Mouse (Mus musculus) heart, postnatal 0 days (tissue): Measurements from ENCODE around the gene Ppm1m. TPM values are rescaled to one million over a fixed set of nuclear protein-coding genes. Genes with fewer than 3 reads are reported as not detected.

Experiments used
- ATAC-seq: fragments of 200-750 bp; cut with Nextera tagmentation; 2 replicates; pipeline ENCODE4 v1.8.0; 2017; ENCODE audit warnings: low read depth, moderate number of reproducible peaks, moderate library complexity; ENCODE audit not compliant: insufficient read depth
- DNase-seq: peaks from one replicate; pipeline ENCODE4 v3.0.0-alpha.2; 2016; ENCODE audit warnings: low spot score
- H3K27ac ChIP-seq: fragments of 300-500 bp; sonication (generic); 2 replicates; pipeline ENCODE4 v1.5.1; 2014; ENCODE audit warnings: low read depth, mild to moderate bottlenecking
- H3K27me3 ChIP-seq: fragments of 300-500 bp; sonication (generic); 2 replicates; pipeline ENCODE4 v1.6.1; 2014; ENCODE audit warnings: low read length, mixed read lengths; ENCODE audit not compliant: control insufficient read depth, insufficient read depth
- H3K36me3 ChIP-seq: fragments of 300-500 bp; sonication (generic); replicated peaks from 2 replicates; pipeline ENCODE4 v1.6.1; 2014; ENCODE audit warnings: low read length, mixed read lengths; ENCODE audit not compliant: control insufficient read depth, insufficient read depth
- H3K4me1 ChIP-seq: fragments of 300-500 bp; sonication (generic); 2 replicates; pipeline ENCODE4 v1.6.1; 2014; ENCODE audit warnings: antibody characterized with exemption; ENCODE audit not compliant: control insufficient read depth, insufficient read depth
- H3K4me2 ChIP-seq: fragments of 300-500 bp; sonication (generic); 2 replicates; pipeline ENCODE4 v1.6.1; 2014; ENCODE audit warnings: low read depth, mild to moderate bottlenecking, low read length, moderate library complexity
- H3K4me3 ChIP-seq: fragments of 300-500 bp; sonication (generic); 2 replicates; pipeline ENCODE4 v1.5.1; 2014; ENCODE audit warnings: low read depth, low read length
- H3K9ac ChIP-seq: fragments of 300-500 bp; sonication (generic); replicated peaks from 2 replicates; pipeline ENCODE4 v1.6.1; 2014; ENCODE audit warnings: low read depth, low read length, mixed read lengths
- H3K9me3 ChIP-seq: fragments of 300-500 bp; sonication (generic); replicated peaks from 2 replicates; pipeline ENCODE4 v1.6.1; 2016; ENCODE audit warnings: low read length; ENCODE audit not compliant: control insufficient read depth
- CTCF ChIP-seq: IDR thresholded peaks from 2 replicates; pipeline ENCODE4 v1.5.1; 2016; ENCODE audit warnings: antibody characterized with exemption, control low read depth, low read depth
- EP300 ChIP-seq: IDR thresholded peaks from 2 replicates; pipeline ENCODE4 v1.6.1; 2016; ENCODE audit warnings: antibody characterized with exemption, low read depth
- WGBS: fragments of 180-500 bp; shearing (Covaris S2); extraction: QIAGEN DNeasy Blood & Tissue Kit; methylation state at CpG from one replicate; pipeline ENCODE4 v1.1.7; 2014; 5-methylcytosine and 5-hydroxymethylcytosine counted together
- polyA plus RNA-seq: library from polyadenylated mRNA; unstranded; fragments of >200 nt; fragmentation: Nextera tagmentation; extraction: Ambion mirVana; gene quantifications from 2 replicates; pipeline ENCODE4 v1.2.1, GENCODE M21; 2015
- total RNA-seq: library from RNA; depleted of rRNA; stranded (reverse); fragments of >200 nt; gene quantifications from 2 replicates; pipeline ENCODE4 v1.2.3, GENCODE M21; 2014; ENCODE audit warnings: low replicate concordance

Ppm1m gene
- total and polyA plus RNA-seq, 2 experiments from 2014 or later = 13.1 to 22.8 TPM

DNA sequence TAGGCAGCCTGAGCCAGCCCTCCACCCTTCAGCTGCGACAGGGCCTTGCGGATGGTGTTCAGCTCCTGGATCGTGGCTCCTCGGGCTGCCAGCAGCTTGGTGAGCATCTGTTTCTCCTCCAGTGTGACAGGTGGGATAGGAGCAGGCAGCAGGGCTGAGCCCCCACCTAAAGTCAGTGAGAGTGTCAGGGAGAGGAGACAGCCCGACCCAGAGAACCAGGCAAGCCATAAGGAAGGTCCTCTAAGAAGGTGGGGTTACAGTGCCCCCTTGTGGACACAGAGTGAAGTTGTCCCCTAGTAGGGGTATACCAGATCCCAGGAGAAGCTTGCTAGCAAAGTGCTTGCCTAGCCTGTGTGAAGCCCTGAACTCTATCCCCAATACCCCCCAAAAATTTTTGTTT, 43.1 kb downstream of the Ppm1m start:
- ATAC-seq = no peak

DNA sequence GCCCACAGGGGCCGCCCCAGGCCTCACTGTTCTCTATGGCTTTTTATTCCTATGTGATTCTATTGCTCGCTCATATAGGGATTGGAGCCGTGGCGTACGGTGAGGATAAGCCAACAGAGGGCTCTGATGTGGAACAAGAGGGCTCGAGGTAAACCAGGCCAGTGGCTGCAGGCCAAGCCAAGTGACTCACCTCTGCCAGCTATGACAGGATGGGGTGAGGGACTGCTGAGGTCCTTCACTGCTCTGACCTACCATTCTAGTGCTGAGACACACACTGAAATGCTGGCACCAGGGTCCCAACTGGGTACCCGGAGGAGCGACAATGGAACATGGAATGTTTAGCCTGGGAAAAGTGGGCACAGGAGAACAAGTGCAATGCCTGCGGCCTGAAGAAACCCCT, 45.4 kb downstream of the Ppm1m start:
- Histone ChIP-seq H3K36me3 (no peaks in the 10 kb centered on the region), H3K27me3 (peaks cover 24% of the 10 kb centered on the region), H3K9me3 (no peaks in the 10 kb centered on the region), H3K4me3 (no peak overlapping the region), H3K9ac (no peak overlapping the region), H3K4me1 (no peaks in the 10 kb centered on the region), H3K27ac (no peak overlapping the region), H3K4me2 (no peak overlapping the region)
- 65% methylated on average over 9 of the region's 9 CpGs for WGBS
- TF ChIP-seq EP300 = no peak
- no peak for TF ChIP-seq CTCF
- DNase-seq (no peak), ATAC-seq (no peak)

More for the DNA sequence above, 43.1 kb downstream of the Ppm1m start:
- Histone ChIP-seq H3K4me2 (no peak overlapping the region), H3K27me3 (peaks cover 1% of the 10 kb centered on the region), H3K4me3 (no peak overlapping the region), H3K9me3 (no peaks in the 10 kb centered on the region), H3K4me1 (0 out of 2 replicates have a peak, but pooled peaks cover 5% of the 10 kb centered on the region), H3K9ac (no peak overlapping the region), H3K27ac (no peak overlapping the region), H3K36me3 (no peaks in the 10 kb centered on the region)
- DNase-seq = no peak
- WGBS = 45% methylated on average over 5 of the region's 5 CpGs
- peak; percentile 40 for TF ChIP-seq CTCF
- TF ChIP-seq EP300 = no peak

- no peak overlapping the region for H3K27ac ChIP-seq
- DNase-seq = no peak
- H3K4me3 ChIP-seq = 0 out of 2 replicates have a peak overlapping the region, but pooled peaks have one; percentile 14
- H3K4me2 ChIP-seq = no peak overlapping the region
- H3K27me3 ChIP-seq = peaks cover 48% of the 10 kb centered on the region
- no peaks in the 10 kb centered on the region for H3K9me3 ChIP-seq
- WGBS = 22% methylated on average over 10 of the region's 10 CpGs
- no peaks in the 10 kb centered on the region; the same call in 1 of the 2 replicates for H3K4me1 ChIP-seq
- ATAC-seq = no peak
- TF ChIP-seq CTCF (no peak), EP300 (no peak)
- no peak overlapping the region for H3K9ac ChIP-seq
- no peaks in the 10 kb centered on the region for H3K36me3 ChIP-seq
These were observed 50.2 kb downstream of the Ppm1m start for GRCm38 (mm10) chr9:106149399-106149754.

DNA sequence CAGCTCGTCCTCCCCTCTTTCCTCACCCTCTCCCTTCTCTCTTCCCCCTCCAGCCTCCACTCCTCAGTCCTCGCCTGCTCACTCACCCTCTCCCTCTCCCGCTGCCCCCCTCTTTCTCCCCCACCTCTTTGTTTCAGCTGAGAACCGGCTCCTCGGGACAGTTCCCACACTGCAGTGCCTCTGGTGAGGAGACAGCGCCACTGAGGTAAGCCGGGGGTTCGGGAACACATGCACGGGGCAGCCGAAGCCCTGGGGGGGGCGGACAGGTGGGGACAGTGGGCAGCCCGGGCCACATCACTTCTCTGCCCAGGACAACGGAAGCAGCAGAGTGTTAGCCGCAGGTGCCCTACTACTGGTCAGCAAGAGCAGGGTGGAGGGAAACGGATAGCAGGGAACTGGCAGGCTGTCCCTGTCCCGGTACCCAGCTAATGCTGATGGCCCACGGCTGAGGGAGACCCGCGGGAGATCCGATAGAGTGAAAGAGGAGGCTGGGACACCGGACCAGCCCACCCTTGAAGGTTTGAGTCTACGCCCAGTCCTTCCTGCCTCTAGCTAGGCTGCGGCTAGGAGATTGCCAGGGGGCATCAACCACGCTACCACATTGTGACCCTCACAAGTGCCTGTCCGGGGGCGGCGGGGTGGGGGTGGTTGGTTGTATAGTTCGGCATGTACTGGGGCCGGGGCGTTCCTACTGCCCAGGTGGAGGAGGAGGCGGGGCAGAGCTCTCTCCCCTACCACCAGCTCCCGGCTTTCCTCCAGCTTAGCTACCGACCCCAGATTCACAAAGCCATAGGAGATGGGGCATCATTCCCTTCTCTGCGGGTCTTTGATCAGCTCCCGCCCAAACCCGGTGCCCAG, 50.8 kb downstream of the Ppm1m start:
- ATAC-seq (0 out of 2 replicates have a peak, but pooled peaks have one; percentile 11), DNase-seq (no peak)
- Histone ChIP-seq H3K4me3 (peak overlapping the region; percentile 14; the same call in 1 of the 2 replicates), H3K36me3 (no peaks in the 10 kb centered on the region), H3K9me3 (no peaks in the 10 kb centered on the region), H3K9ac (no peak overlapping the region), H3K27me3 (peaks cover 48% of the 10 kb centered on the region), H3K4me2 (peak overlapping the region; percentile 20), H3K4me1 (no peaks in the 10 kb centered on the region; the same call in 1 of the 2 replicates), H3K27ac (no peak overlapping the region)
- TF ChIP-seq CTCF (no peak), EP300 (no peak)
- 2% methylated on average over 36 of the region's 36 CpGs for WGBS

- no peaks in the 10 kb centered on the region; the same call in 1 of the 2 replicates for H3K4me1 ChIP-seq
- peak overlapping the region; percentile 20; the same call in 1 of the 2 replicates for H3K4me2 ChIP-seq
- no peak for TF ChIP-seq EP300
- no peak for TF ChIP-seq CTCF
- ATAC-seq (no peak), DNase-seq (no peak)
- H3K9me3 ChIP-seq = no peaks in the 10 kb centered on the region
- H3K27me3 ChIP-seq = peaks cover 48% of the 10 kb centered on the region
- H3K36me3 ChIP-seq = no peaks in the 10 kb centered on the region
- 8% methylated on average over 10 of the region's 10 CpGs for WGBS
- H3K27ac ChIP-seq = no peak overlapping the region
- no peak overlapping the region for H3K9ac ChIP-seq
- no peak overlapping the region for H3K4me3 ChIP-seq
These were observed 51.6 kb downstream of the Ppm1m start for GRCm38 (mm10) chr9:106147851-106148431.
